13 mouse cellular contexts compared by ENCODE assay signal in the genomic region with DNA sequence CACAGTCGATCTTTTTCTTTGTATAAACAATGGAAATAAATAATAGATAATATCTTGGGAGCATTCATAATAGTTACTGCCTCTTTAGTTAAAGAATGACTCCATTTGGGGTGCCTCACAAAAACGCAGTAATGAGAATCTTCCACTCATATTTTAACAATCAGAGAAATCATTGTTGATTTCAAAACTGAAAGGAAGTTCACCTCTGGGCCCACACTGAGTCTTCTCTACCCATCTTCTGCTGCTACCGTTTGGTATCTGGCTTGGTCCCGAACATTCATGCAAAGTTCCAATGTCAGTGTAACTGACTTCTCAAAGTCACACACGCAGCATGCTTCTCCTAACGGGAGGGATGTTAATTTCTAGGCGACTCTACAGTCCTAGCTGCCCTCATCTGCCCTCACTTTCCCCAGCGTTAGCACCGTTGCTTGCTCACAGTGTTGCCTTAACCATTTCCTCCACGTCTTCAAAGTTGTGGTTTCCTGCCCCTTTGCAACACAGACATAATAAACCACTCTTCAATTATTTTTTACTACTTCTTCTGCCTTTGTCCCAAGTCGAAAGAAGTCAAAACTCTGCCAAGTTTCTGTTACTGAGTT. TPM values are rescaled to one million over a fixed set of nuclear protein-coding genes. Genes with fewer than 3 reads are reported as not detected.
DNase-seq lines count a peak whose midpoint lies in the region; TF ChIP-seq lines count a peak whose summit lies in the region.
"Had no signal": no experiment of that assay in that cellular context is flagged by ENCODE, and none has a peak within 500 bp of the region (broad histone marks: within the 10 kb centered on the region; RNA-seq: fewer than 3 reads in every experiment).

No protein-coding gene starts in this region.

- H3K27me3 ChIP-seq in spleen, adult 2 months (ENCODE audit: control insufficient read depth, insufficient read depth, low read length), result no peaks in the 10 kb centered on the region
- no peaks in the 10 kb centered on the region for H3K27me3 ChIP-seq in myocyte (ENCODE audit: control insufficient read depth, insufficient read depth, insufficient read length)

- H3K36me3 ChIP-seq in spleen, adult 2 months (ENCODE audit: control insufficient read depth, insufficient read depth, low read length), result no peaks in the 10 kb centered on the region
- no peaks in the 10 kb centered on the region for H3K36me3 ChIP-seq in myocyte (ENCODE audit: control insufficient read depth, insufficient read depth)

- DNase-seq in spleen, adult 2 months (ENCODE audit: low read depth in 1 of 2, low spot score in 2 of 2), result peak in 1 of 2 experiments; percentile 35
- no peak for DNase-seq in spleen, adult 12 weeks (ENCODE audit: low spot score)
- DNase-seq in thymus, postnatal 4 days, result peak; percentile 60
- DNase-seq in layer of hippocampus, postnatal 36 days, result no peak
- DNase-seq in right cerebral cortex, postnatal 36 days (ENCODE audit: low spot score in 2 of 2), result no peak
- DNase-seq: adrenal gland, adult 2 months; gastrocnemius, adult 2 months; kidney, adult 11 months; left cerebral cortex, postnatal 4 days had no signal

- no peak for TF ChIP-seq CTCF in spleen, adult 2 months (IDR thresholded peaks at IDR 0.05; ENCODE audit: extremely low read depth, insufficient read depth, insufficient read length, insufficient replicate concordance)
- no peak for TF ChIP-seq CTCF in bone marrow, adult 2 months (IDR thresholded peaks at IDR 0.05; ENCODE audit: control insufficient read depth, insufficient read depth, low read length)

- TF ChIP-seq POLR2A in spleen, adult 2 months (IDR thresholded peaks at IDR 0.05; ENCODE audit: low read depth, low read length), result no peak
- no peak for TF ChIP-seq POLR2A in bone marrow, adult 2 months (IDR thresholded peaks at IDR 0.05; ENCODE audit: borderline replicate concordance, control insufficient read depth, low read depth, low read length)
- no peak for TF ChIP-seq POLR2A in myocyte (IDR thresholded peaks at IDR 0.05; ENCODE audit: insufficient read length, low read depth)

- no peak overlapping the region for H3ac ChIP-seq in myocyte (ENCODE audit: control insufficient read depth, insufficient read length)

- H3K4me3 ChIP-seq in spleen, adult 2 months (ENCODE audit: extremely low read depth, insufficient read depth, insufficient read length), result peak overlapping the region; percentile 42; the same call in 1 of the 2 replicates
- H3K4me3 ChIP-seq in bone marrow, adult 2 months (replicated peaks; ENCODE audit: control insufficient read depth, low read depth, low read length), result peak overlapping the region; percentile 4
- H3K4me3 ChIP-seq in myocyte, result no peak overlapping the region
- H3K4me3 ChIP-seq: gastrocnemius, adult 2 months; layer of hippocampus, adult 2 months had no signal

- 10% methylated on average over 11 of the region's 11 CpGs for WGBS in spleen, adult 2 months
- WGBS in bone marrow, adult 2 months, result 4% methylated on average over 11 of the region's 11 CpGs

- H3K4me2 ChIP-seq in myocyte (ENCODE audit: low read depth), result peak overlapping the region; percentile 54

- H3K27ac ChIP-seq in spleen, adult 2 months (ENCODE audit: insufficient read depth, low read length), result peak overlapping the region; percentile 82
- H3K27ac ChIP-seq in bone marrow, adult 2 months (ENCODE audit: control insufficient read depth, insufficient read depth, low read depth, low read length, poor library complexity), result peak overlapping the region; percentile 11; the same call in 1 of the 2 replicates
- H3K27ac ChIP-seq: gastrocnemius, adult 2 months; layer of hippocampus, adult 2 months had no signal

- no peaks in the 10 kb centered on the region for H3K79me2 ChIP-seq in myocyte (ENCODE audit: control insufficient read depth, insufficient read depth)

- peaks cover 10% of the 10 kb centered on the region; the same call in 1 of the 2 replicates for H3K4me1 ChIP-seq in spleen, adult 2 months (ENCODE audit: control insufficient read depth, insufficient read depth, insufficient read length)
- H3K4me1 ChIP-seq in bone marrow, adult 2 months (ENCODE audit: control insufficient read depth, insufficient read depth, low read length), result no peaks in the 10 kb centered on the region; the same call in 1 of the 2 replicates

TF ChIP-seq in myocyte, 11 proteins besides CTCF, POLR2A, EP300 and RAD21:
- no peak for TF ChIP-seq TCF3 (IDR thresholded peaks at IDR 0.05; ENCODE audit: insufficient read length, low read depth)
- no peak for TF ChIP-seq CEBPB (IDR thresholded peaks at IDR 0.05; ENCODE audit: insufficient read depth, poor library complexity, severe bottlenecking)
- TF ChIP-seq TCF12 (IDR thresholded peaks at IDR 0.05; ENCODE audit: insufficient read depth, poor library complexity, severe bottlenecking), result no peak
- no peak for TF ChIP-seq MAX (IDR thresholded peaks at IDR 0.05; ENCODE audit: low read depth)
- no peak for TF ChIP-seq MYOD1 (IDR thresholded peaks at IDR 0.05; ENCODE audit: control insufficient read depth in 1 of 3, insufficient read length in 2 of 3, low read depth in 2 of 3)

RNA-seq across cellular contexts. Expression of a gene that starts 24.6 kb away (rescaled TPM):
- polyA plus RNA-seq in spleen, adult 2 months (2012; rRNA removed), result 1.7 and 2.3 TPM in 2 replicates
- polyA plus RNA-seq in bone marrow, adult 2 months (2011; ENCODE audit: insufficient read depth, insufficient read length, low replicate concordance, missing spikeins), result not detected in 2 replicates
- 0.10 TPM for polyA plus RNA-seq in myocyte (2012; fragmentation: generic; extraction: Trizol)
- total RNA-seq in layer of hippocampus, postnatal 36 days (2021), result not detected
- total RNA-seq: gastrocnemius, adult 2 months; layer of hippocampus, adult 2 months; left cerebral cortex, postnatal 4 days had no signal
- polyA plus RNA-seq: adrenal gland, adult 2 months; heart, postnatal 0 days had no signal
